In the genomic region with DNA sequence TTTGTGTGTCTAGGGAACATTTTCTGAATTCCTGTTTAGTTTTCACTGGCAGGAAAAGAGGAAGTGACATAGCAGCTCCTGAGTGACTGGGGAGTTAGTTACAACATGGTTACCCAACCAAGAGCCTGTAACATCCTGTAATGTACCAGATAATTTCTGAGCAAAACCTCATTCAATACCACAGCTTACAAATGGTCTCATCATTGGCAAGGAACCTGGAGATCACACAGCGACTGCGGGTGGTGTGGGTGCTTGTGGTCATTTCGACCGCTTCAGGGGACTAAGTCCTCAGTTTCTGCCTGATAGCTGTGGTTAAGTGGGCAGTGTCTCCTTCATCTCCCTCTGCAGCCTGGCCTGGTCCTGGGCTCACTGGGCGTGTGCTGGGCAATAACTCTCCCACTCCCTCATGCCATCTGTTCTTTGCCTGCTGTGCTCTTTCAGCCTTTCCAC, we compare ENCODE assay signal across 13 mouse cellular contexts. TPM values are rescaled to one million over a fixed set of nuclear protein-coding genes. Genes with fewer than 3 reads are reported as not detected.
A peak's percentile ranks its signal among the peaks of the same experiment; 100 is the strongest.
DNase-seq lines count a peak whose midpoint lies in the region; ATAC-seq and TF ChIP-seq lines count a peak whose summit lies in the region.
"Had no signal": no experiment of that assay in that cellular context is flagged by ENCODE, and none has a peak within 500 bp of the region (broad histone marks: within the 10 kb centered on the region; RNA-seq: fewer than 3 reads in every experiment).

No protein-coding gene starts in this region.

- H3K36me3 ChIP-seq in lung, postnatal 0 days (ENCODE audit: insufficient read depth, low read length) = no peaks in the 10 kb centered on the region
- peaks cover 1% of the 10 kb centered on the region for H3K36me3 ChIP-seq in limb, embryonic 10.5 days
- H3K36me3 ChIP-seq: heart, embryonic 15.5 days; neural tube, embryonic 12.5 days had no signal

- H3K9me3 ChIP-seq in lung, postnatal 0 days (ENCODE audit: low read length) = no peaks in the 10 kb centered on the region
- H3K9me3 ChIP-seq in limb, embryonic 10.5 days (replicated peaks) = no peaks in the 10 kb centered on the region
- H3K9me3 ChIP-seq: heart, embryonic 15.5 days; neural tube, embryonic 12.5 days had no signal

- no peak for ATAC-seq in lung, postnatal 0 days

- WGBS in lung, postnatal 0 days = 81% methylated on average over 5 of the region's 5 CpGs
- 79% methylated on average over 5 of the region's 5 CpGs for WGBS in limb, embryonic 10.5 days

- TF ChIP-seq CTCF in lung, postnatal 0 days (IDR thresholded peaks at IDR 0.05) = no peak

- no peak overlapping the region for H3K4me3 ChIP-seq in lung, postnatal 0 days (ENCODE audit: low read depth, low read length)
- no peak overlapping the region for H3K4me3 ChIP-seq in limb, embryonic 10.5 days
- H3K4me3 ChIP-seq: heart, embryonic 15.5 days; neural tube, embryonic 12.5 days had no signal

- H3K9ac ChIP-seq in lung, postnatal 0 days (replicated peaks; ENCODE audit: low read depth) = no peak overlapping the region
- H3K9ac ChIP-seq: heart, embryonic 15.5 days; neural tube, embryonic 12.5 days had no signal

- DNase-seq in lung, postnatal 0 days (ENCODE audit: low spot score) = peak; percentile 69
- no peak for DNase-seq in lung, postnatal 10 days
- peak; percentile 62 for DNase-seq in adipocyte (ENCODE audit: low spot score)
- peak; percentile 21 to 25 for DNase-seq in lung, postnatal 4 days
- DNase-seq in limb, embryonic 10.5 days (ENCODE audit: low spot score) = no peak
- no peak for DNase-seq in left cerebral cortex, adult 8-10 months (ENCODE audit: low spot score in 2 of 2)
- no peak for DNase-seq in kidney, postnatal 25 days
- DNase-seq: cerebellum, postnatal 36 days; kidney, postnatal 14 days had no signal

- H3K4me2 ChIP-seq in lung, postnatal 0 days (replicated peaks; ENCODE audit: low read depth, low read length) = no peak overlapping the region
- H3K4me2 ChIP-seq: heart, embryonic 15.5 days; neural tube, embryonic 12.5 days had no signal

- H3K4me1 ChIP-seq in lung, postnatal 0 days (ENCODE audit: insufficient read depth, low read depth, low read length) = no peaks in the 10 kb centered on the region
- H3K4me1 ChIP-seq in limb, embryonic 10.5 days = peaks cover 17% of the 10 kb centered on the region

- no peaks in the 10 kb centered on the region for H3K27me3 ChIP-seq in lung, postnatal 0 days (replicated peaks; ENCODE audit: insufficient read depth, low read length)
- H3K27me3 ChIP-seq in limb, embryonic 10.5 days (ENCODE audit: low read depth, poor library complexity, severe bottlenecking) = no peaks in the 10 kb centered on the region
- H3K27me3 ChIP-seq: heart, embryonic 15.5 days; neural tube, embryonic 12.5 days had no signal

- no peak for TF ChIP-seq EP300 in lung, postnatal 0 days (IDR thresholded peaks at IDR 0.05)

- no peak overlapping the region for H3K27ac ChIP-seq in lung, postnatal 0 days (ENCODE audit: low read length)
- no peak overlapping the region for H3K27ac ChIP-seq in limb, embryonic 10.5 days
- H3K27ac ChIP-seq: heart, embryonic 15.5 days; neural tube, embryonic 12.5 days had no signal

RNA-seq across cellular contexts. Expression of gene Ndc1, which starts 3.4 kb away (rescaled TPM):
- 4.6 and 4.7 TPM in 2 replicates for polyA plus RNA-seq in lung, postnatal 0 days (2015; fragmentation: Nextera tagmentation; extraction: Ambion mirVana)
- polyA plus RNA-seq in limb, embryonic 10.5 days (2016; fragmentation: Nextera tagmentation; extraction: Ambion mirVana) = 53.0 and 54.5 TPM in 2 replicates
- total RNA-seq in left cerebral cortex, adult 8-10 months (2022) = 10 to 100 TPM in 2 of 4 experiments, 1 to 10 TPM in 2; 9.1 to 12.8 (median 10.4) TPM

RNA-seq across cellular contexts. Expression of gene Yipf1, which starts 50.1 kb away (rescaled TPM):
- polyA plus RNA-seq in lung, postnatal 0 days (2015; fragmentation: Nextera tagmentation; extraction: Ambion mirVana) = 71.7 and 76.3 TPM in 2 replicates
- polyA plus RNA-seq in limb, embryonic 10.5 days (2016; fragmentation: Nextera tagmentation; extraction: Ambion mirVana) = 38.8 and 42.3 TPM in 2 replicates
- total RNA-seq in left cerebral cortex, adult 8-10 months (2022) = 10 to 100 TPM; 42.8 to 52.1 (median 45.8) TPM

RNA-seq across cellular contexts. Expression of gene Dio1, which starts 57.2 kb away (rescaled TPM):
- 0.33 and 0.82 TPM in 2 replicates for polyA plus RNA-seq in lung, postnatal 0 days (2015; fragmentation: Nextera tagmentation; extraction: Ambion mirVana)
- polyA plus RNA-seq in limb, embryonic 10.5 days (2016; fragmentation: Nextera tagmentation; extraction: Ambion mirVana) = not detected in 2 replicates
- not detected for total RNA-seq in left cerebral cortex, adult 8-10 months (2022)
- total RNA-seq: left cerebral cortex, postnatal 10 days had no signal
- polyA plus RNA-seq: heart, embryonic 15.5 days; neural tube, embryonic 12.5 days; stomach, embryonic 14.5 days had no signal

Comparison
In these comparisons a context has a peak if more than half of its experiments do, and no peak if none do; other contexts are left out.
1. DNase-seq: peak in lung, postnatal 0 days (single experiment), adipocyte (single experiment) and lung, postnatal 4 days (2 of 2); none in lung, postnatal 10 days (single experiment), limb, embryonic 10.5 days (single experiment), left cerebral cortex, adult 8-10 months (0 of 2) and kidney, postnatal 25 days (0 of 2).